Mouse (Mus musculus) granulocyte monocyte progenitor cell, adult 5-6 weeks (primary cell): ENCODE results near the gene Shd. TPM values are rescaled to one million over a fixed set of nuclear protein-coding genes. Genes with fewer than 3 reads are reported as not detected.

Source experiments
- ATAC-seq: replicated peaks from 2 replicates; pipeline ENCODE4 v1.8.0; 2016; ENCODE audit warnings: mild to moderate bottlenecking, moderate TSS enrichment, inconsistent platforms; ENCODE audit not compliant: poor library complexity, severe bottlenecking
- total RNA-seq, 2 experiments: library from RNA; stranded (forward) in 1 of 2; stranded (reverse) in 1 of 2; fragments of 200-712, 200-1000 nt in 1 of 2; fragments of >200 nt in 1 of 2; fragmentation: Nextera tagmentation in 1 of 2; gene quantifications; 2 replicates each; pipeline ENCODE4 v1.2.3; 2014 to 2017

Gene Shd
- total RNA-seq, 2 experiments from 2014 or later = 1.6 TPM; not detected in 1

DNA sequence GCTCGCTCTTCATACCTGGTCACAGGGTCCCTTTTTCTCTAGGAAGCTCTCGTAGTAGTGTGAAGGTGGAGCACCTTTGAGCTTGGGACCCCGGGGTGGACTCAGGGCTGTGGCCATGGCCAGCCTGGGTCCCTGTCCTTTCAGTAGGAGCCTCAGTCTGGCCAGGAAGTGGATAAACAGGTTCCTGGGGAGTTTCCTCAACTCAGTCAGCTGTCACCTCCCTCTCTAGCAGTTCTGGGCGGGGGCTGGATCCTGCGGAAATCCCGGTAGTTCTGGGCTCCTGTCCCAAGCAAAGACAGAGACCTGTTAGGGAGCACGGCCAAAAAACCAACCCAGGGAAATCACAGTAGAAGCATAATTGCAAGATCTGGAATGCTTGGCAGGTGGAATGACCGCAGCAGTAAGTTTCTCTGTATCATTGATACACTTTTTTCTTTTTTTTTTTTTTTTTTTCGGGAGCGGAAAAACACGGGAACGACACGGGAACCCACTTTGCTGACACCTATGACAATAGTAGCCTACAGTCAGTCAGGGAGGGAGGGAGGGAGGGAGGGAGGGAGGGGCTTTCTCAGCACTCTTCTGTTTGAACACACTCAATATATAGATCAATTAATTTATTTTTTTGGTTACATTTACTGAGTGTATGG, 35.3 kb downstream of the Shd start, which contains the start of the genes Stap2 and Mpnd:
Gene Stap2 (minus strand): TSS at position 170 of the 647 bp plus-strand sequence.
Gene Mpnd (plus strand): TSS at position 297 of the 647 bp plus-strand sequence.
- ATAC-seq = no peak

DNA sequence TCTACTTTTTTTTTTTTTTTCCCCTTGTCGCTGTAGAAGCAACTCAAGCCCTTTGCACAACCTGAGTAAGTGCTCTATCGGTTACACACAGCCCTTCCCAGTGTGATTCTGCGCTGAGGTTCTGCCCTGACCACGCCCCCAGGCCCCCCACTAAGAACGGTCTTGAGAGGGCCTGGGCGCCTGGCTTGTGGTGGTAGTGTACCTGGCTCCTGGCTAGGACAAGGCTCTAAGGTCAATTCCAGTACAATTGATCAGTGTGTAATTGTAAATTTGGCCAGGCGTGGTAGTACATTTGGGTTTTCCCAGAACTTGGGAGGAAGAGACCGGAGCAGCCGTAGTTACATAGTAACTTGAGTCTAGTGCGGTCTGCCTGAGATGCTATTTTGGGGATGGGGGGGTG, 36.7 kb downstream of the Shd start:
- no peak for ATAC-seq

DNA sequence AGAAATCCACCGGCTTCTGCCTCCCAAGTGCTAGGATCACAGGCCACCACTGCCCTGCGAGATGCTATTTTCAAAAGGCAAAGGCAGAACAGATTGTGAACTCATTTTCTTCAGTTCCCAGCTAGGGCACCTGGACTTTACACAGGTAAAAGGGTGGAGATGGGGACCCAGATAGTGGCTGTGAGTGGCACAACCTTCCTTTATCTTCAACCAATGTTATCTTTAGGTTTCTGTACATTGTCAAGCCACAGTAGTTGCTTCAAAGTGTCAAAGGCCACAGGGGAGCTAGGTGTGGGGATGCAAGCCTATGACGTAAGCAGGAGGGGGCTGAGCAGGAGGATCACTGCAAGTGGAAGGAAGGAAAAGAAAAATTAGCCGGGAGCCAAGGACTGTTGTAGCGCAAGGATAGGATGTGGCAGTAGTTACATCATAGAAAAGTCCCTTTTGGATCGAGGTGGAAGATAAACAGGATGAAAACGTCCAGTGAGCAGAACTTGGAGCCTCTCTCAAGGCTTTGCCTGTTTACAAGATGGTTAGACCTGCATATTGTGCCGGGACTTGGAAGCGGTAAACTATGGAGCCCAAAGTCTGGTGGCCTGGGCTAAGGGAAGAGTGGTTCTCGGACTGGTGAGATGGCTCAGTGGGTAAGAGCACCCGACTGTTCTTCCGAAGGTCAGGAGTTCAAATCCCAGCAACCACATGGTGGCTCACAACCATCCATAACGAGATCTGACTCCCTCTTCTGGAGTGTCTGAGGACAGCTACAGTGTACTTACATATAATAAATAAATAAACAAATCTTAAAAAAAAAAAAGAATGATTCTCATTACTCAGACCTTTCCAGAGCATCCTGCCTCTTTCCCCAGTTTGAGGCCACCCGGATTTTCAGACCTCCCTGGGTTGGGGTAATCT, 37.4 kb downstream of the Shd start:
- no peak for ATAC-seq

DNA sequence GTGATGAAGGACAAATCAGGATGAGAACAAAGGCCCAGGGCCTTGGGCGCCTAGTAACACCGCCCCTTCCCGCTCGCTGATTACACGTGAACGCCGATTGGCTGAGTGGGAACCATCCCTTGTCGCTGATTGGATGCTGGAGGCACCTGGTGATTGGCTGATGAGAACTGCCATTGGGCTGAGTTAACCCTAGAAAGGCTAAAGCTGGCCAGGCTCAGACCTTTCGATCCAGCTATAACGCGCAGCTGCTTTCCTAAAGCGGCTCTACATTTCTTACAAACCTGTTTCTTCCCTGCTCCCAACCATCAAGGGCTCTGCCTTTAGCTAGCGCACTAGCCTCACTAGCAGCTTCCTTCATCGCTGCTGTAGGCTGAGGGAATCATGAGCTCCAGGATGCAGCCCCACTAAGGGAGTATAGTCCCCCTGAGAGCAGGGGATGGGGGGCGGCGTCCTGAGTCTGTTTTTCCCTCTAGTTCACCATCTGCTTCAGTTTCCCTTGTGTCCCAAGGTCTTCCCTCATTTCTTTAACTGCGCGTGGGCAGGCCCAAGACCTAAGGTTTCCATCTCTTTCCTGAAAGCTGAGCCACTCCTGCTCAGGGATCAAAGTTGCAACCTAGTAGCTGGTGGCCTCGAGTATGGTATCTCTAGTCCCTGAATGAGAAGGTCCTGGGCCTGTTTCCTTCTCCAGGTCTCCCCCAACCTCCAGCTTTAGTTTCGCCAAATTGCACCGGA, 38.3 kb downstream of the Shd start:
- peak; percentile 77 for ATAC-seq

DNA sequence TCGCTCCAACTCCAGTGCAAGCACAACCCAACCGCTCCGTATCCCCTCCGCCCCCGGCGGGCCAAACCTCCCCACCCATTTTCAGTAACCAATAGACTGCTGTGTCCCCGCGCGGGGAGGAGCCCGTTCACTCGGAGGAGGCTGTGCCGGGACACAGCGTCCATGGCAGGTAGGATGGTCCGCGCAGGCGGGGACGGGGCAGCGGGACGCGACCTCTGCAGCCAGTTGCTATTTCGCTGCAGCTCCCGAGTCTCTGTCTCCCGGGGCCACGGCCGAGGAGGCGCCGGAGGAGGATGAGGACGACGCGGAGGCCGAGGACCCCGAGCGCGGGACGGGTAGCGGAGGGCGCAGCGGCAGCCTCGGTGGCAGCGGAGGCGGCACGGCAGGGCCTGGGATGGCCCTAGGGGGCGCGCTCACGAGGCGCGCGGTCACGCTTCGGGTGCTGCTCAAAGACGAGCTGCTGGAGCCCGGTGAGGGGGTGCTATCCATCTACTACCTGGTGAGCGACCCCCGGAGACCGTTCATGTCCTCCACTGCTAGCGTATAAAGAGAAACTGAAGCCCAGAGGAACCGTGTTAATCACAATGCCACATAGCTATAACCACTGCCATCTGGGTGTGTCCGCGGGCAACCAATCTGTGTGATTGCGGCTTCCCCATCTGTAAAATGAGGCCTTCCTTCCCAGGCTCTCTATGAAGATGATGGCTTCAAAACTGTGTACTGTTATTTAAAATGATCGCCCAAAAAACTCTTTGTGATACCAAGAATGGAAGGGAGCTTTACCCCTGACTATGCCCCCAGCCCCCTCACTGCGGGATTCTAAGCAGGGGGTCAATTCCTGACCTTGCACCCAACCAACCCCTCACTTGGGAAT, 39.1 kb downstream of the Shd start:
- ATAC-seq = peak; percentile 80

DNA sequence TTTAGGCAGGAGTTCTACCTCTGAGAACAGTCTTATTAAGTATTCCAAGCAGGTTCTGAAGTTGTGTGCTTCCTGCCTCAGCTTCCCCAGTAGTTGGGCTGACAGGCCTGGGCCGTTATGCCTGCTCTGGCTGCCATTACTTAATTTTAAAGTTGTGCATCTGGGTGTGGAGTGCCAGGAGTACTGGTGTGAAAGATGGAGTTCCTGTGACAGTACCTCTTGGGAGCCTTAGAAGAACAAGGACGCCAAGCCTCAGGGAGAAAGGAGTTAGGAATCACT, 39.6 kb downstream of the Shd start:
- ATAC-seq = no peak

DNA sequence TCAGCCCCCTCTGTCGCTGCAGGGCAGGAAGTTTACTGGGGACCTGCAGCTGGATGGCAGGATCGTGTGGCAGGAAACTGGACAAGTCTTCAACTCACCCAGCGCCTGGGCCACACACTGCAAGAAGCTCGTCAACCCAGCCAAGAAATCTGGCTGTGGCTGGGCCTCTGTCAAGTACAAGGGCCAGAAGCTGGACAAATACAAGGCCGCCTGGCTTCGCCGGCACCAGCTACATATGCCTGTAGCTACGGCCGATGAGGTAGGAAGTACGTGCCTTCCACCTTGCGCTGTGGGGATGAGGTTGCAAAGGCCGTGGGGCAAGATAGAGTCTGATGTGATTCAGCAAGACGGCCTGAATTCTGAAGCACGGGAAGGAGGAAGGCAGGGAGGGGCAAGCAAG, 40.0 kb downstream of the Shd start:
- ATAC-seq = no peak

DNA sequence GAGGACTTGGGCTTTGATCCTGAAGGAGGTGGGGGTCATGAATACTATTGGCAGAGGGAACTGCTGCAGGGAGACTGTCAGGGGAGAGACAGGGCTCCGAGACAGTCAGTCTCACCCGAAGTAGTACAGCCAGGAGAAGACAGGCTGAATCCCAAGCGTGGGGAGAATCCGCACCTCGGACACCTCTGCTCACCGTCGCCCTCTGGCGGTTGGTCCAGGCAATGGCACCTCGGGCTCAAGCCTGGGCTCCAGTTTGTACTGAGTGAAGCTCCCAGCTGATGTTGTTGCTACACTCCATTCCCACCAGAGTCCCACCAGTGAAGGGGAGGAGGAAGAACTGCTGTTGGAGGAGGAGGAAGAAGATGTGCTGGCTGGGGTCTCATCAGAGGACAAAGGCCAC, 40.4 kb downstream of the Shd start:
- peak; percentile 36 for ATAC-seq

DNA sequence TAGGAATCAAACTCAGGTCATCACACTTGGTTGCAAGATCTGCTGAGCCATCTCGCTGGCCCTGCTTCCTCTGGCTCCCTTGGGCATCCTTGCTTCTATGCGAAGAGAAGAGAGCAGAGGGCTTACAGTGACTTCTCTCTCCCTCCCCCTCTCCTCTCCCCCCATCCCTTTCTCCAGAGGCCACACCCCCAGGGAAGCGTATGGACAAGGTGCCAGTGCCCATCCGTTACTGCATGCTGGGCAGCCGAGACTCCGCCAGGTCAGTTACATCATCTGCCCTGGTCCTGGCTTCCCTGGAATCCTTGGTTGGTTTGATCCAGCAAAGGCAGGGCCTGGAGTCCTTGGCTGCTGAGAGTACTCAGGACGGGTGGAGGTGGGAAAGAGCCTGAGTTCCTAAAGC, 41.2 kb downstream of the Shd start:
- ATAC-seq = no peak

DNA sequence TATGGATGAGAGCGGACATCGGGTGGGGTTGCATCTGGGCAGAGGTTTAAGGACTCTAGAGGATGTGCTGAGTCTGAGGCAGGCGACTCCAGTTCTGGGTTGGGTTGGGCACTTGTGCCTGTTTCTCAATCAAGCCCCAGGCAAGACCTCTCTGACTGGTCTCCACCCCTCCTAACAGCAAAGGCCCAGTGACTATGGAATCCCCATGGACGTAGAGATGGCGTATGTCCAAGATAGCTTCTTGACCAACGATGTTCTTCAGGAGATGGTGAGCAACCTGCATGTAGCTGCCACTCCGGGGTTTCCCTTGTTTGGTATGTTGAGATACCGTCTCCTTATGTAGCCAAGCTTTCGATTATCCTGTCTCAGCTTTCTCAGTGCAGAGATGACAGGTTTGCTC, 45.0 kb downstream of the Shd start:
- no peak for ATAC-seq

DNA sequence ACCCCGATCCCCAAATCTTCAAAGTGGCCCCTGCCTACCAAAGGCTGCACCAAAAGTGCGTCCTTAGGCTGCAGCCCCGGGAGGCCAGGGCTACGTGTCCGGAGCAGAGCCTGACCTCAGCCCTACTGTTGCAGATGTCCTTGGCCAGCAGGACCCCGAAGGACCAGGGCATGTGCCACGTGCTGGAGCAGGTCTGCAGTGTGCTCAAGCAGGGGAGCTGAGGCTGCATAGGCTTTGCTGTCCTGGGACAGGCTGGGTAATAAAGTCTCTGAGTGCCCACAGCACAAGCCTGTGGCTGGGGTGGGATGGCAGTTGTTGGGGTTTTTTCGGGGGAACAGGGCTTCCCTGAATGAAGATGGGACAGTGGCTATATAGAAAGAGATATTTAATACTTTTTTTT, 46.1 kb downstream of the Shd start:
- no peak for ATAC-seq

DNA sequence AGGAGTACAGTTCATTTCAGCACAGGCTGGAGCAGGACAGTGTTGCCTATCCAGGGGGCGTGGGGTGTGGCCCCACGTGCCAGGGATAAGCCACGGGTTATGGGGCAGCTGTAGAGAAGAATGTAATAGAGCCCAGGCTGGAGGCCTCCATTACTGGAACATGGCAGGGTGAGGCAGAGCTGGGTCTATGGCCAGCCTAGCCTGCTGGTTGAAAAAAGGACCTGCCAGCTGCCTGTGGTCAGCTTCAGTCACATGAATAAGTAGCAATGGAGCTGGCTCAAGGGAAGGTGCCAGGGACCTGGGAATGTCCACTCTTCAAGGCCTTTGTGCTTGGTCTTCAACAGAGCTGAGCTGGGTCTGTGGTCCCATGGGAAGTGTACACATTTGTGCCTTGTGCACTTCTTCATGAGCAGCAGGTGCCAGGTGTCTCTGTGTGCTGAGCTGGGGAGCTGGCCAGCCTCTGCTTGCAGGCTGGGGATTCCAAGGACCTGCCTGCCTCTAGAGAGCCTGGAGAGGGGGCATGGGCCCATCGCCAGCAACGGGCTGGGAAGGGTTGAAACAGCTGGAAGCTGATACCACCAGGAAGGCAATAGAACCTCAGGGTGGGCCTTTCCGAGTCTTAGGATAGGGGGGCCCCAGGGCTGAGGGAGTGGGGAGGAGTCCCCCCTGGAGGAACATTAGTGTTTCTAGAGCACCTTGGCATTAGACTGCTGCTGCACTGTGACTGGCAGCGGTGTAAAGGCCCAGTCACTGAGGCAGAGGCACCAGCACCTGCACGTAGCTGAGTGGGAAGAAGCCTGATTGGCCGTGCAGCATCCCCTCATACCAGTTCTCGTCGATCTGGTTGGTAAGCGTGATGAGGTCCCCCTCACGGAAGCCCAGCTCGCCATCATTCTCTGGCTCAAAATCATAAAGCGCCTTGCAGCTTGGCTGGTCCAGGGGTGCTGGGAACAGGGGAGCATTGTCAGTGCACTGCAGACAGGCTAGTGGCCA, 46.8 kb downstream of the Shd start:
- ATAC-seq = no peak

DNA sequence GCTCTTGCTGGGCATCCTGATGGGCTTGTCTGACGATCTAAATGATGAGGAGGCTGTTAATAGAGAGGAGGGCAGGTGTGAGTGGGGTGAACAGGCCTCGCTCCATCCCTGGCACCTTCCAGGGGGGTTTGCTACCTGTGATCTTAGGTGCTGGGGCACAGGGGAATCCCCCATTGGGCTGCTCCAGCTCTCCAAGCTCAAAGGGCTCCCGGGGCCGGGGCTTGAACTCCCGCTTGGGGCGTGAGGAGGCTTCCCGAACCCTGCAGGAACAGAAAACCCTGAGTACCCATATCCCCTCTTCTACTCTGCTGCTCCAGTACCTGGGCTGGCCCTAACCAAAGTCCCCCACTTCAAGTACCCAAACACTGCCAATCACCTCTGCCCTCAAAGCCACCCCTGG, 47.6 kb downstream of the Shd start:
- ATAC-seq = no peak

DNA sequence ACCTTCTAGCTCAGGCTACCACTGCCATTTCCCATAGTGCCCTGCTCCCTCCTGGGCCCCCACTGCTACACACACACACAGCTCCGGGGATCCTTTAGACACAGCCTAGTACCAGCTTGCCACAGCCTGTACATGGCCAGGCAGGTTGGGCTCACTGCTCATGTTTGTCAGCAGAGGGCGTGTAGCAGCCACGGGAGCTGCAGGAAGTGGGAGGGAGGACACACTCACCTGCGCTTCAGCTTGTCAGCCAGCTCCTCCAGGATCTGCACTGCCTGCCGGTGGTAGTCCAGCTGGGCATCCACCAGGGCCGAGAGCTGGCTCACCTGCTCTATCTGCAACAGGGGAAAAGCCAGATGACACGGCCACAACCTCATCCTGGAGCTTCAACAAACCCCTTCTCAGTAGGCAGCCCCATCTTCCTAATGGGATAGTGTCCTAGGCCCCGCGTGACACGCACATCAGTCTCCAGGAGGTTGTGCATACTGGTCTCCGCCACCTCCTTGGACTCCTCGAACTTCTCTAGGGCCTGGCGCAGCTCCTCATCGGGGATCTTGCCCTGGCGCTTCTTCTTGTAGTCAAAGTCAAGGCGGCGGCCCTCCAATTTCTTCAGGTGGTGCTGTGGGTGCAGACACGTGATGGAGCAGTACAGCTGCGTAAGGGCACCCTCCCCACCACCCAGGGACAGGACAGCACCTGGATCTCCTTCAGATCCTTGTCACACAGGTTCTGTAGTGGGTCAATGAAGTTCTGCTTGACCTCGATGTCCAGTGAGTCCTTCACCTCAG, 48.3 kb downstream of the Shd start:
- no peak for ATAC-seq

DNA sequence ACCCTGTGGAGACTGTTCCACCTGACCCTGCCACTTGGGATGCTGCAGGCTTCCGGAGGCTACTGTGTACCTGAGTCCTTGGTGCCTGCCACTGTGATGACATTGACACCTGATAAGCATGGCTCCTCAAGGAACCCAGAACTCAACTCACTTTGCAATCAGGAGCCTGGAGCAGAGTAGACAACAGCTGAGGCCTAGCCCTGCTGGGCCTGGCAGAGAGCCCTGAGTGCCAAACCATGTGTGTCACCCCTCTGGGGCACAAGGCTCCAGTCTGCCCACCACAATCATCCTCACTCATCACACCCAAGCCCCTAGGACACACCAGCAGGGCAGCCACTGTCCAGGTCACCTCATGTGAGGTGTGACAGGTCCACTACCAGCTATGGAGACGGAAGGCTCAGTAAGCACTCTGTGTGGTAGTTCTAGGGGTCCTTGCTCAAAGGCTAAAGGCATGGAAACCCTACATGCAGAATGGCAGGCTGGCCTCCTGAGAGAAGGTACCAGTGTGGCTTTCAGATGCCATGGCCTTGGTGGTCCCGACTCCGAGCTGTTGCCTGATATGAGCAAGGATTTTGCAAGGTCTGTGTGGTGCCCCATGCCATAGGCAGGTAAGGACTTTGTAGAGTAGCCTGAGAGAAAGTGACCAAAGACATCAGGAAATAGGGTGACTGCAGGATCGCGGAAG, 50.3 kb downstream of the Shd start:
- ATAC-seq = no peak

DNA sequence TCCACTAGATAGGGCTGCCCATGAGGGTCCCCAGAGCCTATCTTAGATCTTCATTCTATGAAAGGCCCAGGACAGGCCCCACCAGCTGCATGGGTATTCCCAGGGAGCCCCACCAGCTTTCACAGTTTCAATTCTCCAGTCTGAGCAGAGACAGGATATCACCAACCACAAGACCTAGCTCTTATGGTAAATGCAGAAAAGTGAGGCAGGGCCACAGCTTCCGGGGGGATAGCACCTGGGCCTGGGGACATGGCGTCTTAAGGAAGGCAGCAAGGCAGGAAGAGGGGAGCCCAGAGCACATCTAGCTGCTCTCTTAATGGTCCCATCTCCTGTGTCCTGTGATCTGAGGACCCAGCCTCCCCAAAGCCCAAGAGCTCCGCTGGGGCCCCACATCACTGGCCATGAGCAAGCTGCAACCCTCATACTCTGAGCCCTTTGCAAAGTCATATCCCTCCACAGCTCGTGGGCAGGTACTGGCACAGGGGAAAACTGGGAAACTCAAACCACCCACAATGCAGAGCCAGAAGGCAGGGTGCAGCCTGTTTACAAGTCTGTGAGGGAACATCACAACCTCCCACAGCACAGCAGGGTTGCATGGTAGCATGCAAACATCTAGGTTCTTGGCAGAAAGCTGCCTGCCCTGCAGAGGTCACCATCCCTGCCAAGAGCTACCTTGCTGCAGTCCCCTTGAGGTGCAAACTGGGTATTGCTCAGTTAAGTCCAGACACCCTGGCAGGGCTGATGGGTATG, 51.1 kb downstream of the Shd start:
- peak; percentile 43 for ATAC-seq
